Mouse (Mus musculus) thymus, adult 2 months (tissue): ENCODE results near the gene Kiz. TPM values are rescaled to one million over a fixed set of nuclear protein-coding genes. Genes with fewer than 3 reads are reported as not detected.

Experiments
- DNase-seq: peaks from one replicate; pipeline ENCODE4 v3.0.0; 2021
- H3K27ac ChIP-seq: fragments of 200-500 bp; 2 replicates; pipeline ENCODE4 v1.5.1; 2012; ENCODE audit warnings: low read length, control low read depth; ENCODE audit not compliant: control insufficient read depth, insufficient read depth
- H3K27me3 ChIP-seq: fragments of 200-500 bp; 2 replicates; pipeline ENCODE4 v1.6.1; 2012; ENCODE audit warnings: mild to moderate bottlenecking, low read length, moderate library complexity, mixed read lengths; ENCODE audit not compliant: control insufficient read depth, insufficient read depth
- H3K36me3 ChIP-seq: fragments of 200-500 bp; 2 replicates; pipeline ENCODE4 v1.6.1; 2012; ENCODE audit warnings: mild to moderate bottlenecking, low read length, moderate library complexity; ENCODE audit not compliant: control insufficient read depth, insufficient read depth
- H3K4me1 ChIP-seq: fragments of 200-500 bp; replicated peaks from 2 replicates; pipeline ENCODE4 v1.6.1; 2012; ENCODE audit warnings: low read length; ENCODE audit not compliant: control insufficient read depth, insufficient read depth
- H3K4me3 ChIP-seq: fragments of 200-500 bp; 2 replicates; pipeline ENCODE4 v1.5.1; 2012; ENCODE audit warnings: mild to moderate bottlenecking, low read length, control low read depth, moderate library complexity; ENCODE audit not compliant: control insufficient read depth, insufficient read depth
- CTCF ChIP-seq: fragments of 200-500 bp; IDR thresholded peaks from 2 replicates; pipeline ENCODE4 v1.5.1; 2012; ENCODE audit warnings: mild to moderate bottlenecking, control low read depth, low read length, moderate library complexity, borderline replicate concordance; ENCODE audit not compliant: control insufficient read depth, poor library complexity, insufficient read depth; ENCODE audit errors: extremely low read depth
- POLR2A ChIP-seq: fragments of 200-500 bp; IDR thresholded peaks from 2 replicates; pipeline ENCODE4 v1.6.1; 2012; ENCODE audit warnings: mild to moderate bottlenecking, low read length, control low read depth, moderate library complexity; ENCODE audit not compliant: control insufficient read depth, poor library complexity, insufficient read depth; ENCODE audit errors: extremely low read depth
- WGBS: fragments of 180-500 bp; shearing (Covaris S2); methylation state at CpG from one replicate; pipeline ENCODE4 v1.1.7; 2018; 5-methylcytosine and 5-hydroxymethylcytosine counted together
- polyA plus RNA-seq: library from polyadenylated mRNA; depleted of rRNA; stranded (reverse); fragments of >200 nt; gene quantifications from 2 replicates; pipeline ENCODE4 v1.2.3, GENCODE M21; 2012

Gene Kiz
- polyA plus RNA-seq, 1 experiment, result 3.7 TPM

DNA sequence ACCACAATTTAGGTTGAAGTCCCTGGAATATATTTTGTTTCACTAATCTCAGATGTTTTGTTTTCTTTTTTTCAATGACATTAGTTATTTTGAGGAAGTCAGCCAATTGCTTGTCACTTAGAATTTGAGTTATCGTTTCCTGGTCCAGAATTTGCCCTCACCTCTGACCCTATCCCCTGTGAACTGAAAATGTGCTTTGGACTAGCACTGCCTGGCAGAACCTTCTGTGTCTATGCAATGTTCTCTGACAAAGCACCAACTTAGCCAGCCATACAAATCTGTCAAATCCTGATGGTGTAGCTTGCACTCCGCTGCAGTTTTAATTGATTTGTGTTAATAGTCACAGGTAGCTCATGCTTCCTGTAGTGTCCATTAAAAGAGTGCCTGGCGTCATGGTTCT is 10.1 kb downstream of the Kiz start:
- Histone ChIP-seq H3K27me3 (no peaks in the 10 kb centered on the region), H3K4me1 (no peaks in the 10 kb centered on the region), H3K36me3 (peaks cover 6% of the 10 kb centered on the region; the same call in 1 of the 2 replicates), H3K4me3 (no peak overlapping the region), H3K27ac (no peak overlapping the region)
- TF ChIP-seq POLR2A, result no peak
- no peak for TF ChIP-seq CTCF
- DNase-seq, result no peak
- 98% methylated on average over 3 of the region's 3 CpGs for WGBS

DNA sequence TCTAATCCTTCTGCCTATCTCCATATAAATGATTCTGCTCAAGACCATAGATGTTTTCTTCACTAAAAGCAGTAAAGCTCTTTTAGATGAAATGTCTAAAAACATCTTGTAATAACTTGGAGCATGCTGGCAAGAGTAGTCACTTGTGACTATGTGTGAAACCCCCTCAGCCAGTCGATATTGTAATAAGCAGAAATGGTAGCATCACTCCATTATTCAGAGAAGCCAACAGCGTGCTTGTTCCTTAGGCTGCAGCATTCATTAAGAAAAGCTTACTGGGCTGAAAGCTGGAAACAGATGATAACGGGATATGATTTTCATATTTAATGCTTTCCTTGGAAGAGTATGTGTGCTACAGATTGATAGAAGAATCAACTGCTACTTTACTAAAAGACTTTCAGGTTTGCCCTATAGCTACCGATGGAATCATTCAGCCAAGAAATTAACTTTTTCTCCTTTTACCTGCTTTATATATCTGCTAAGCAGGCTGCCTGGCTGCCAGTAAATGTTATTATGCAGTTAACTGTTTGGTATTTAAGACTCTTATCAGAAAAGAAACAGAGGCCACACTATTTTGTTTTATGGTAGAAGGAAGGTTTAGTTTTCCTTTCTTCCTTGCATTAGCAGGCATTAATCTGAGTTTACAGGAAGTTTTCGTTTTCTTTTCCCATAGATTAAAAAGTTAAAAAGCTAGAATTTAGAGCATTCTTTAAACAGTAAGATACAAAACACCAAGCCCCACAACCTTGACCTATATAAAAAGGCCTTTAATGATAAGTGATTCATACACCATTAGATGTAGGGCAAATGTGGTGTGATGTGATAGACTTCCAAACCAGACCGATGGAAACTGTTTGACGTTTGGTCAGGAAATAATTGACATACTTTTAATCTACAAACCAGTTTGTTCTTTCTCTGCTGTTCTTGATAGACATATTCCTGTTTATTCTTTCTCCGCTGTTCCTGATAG is 15.9 kb downstream of the Kiz start:
- H3K4me1 ChIP-seq, result no peaks in the 10 kb centered on the region
- no peaks in the 10 kb centered on the region for H3K36me3 ChIP-seq
- no peaks in the 10 kb centered on the region for H3K27me3 ChIP-seq
- no peak overlapping the region for H3K4me3 ChIP-seq
- TF ChIP-seq POLR2A, result no peak
- H3K27ac ChIP-seq, result no peak overlapping the region
- WGBS, result 95% methylated on average over 8 of the region's 8 CpGs
- DNase-seq, result no peak

DNA sequence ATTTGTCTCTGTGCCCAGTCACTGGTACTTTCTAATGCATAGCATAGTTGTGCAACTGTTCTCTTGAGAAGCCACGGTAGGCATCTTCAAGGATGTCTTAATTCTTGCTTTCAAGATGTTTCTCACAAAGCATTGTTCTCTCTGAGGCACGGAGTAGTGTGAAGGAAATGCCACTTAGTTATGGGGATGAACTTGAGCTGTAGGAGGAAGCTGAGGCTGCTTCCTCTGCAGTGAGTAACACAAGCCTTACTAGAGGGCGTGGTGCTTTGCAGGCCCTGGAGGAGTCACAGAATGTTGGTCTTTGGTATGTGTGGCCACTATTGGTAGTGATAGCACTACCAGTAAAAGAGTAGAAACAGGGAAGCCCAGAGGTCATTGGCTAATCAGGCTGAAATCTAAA is 17.0 kb downstream of the Kiz start:
- no peaks in the 10 kb centered on the region for H3K27me3 ChIP-seq
- WGBS, result 54% methylated on average over 3 of the region's 3 CpGs
- no peak overlapping the region for H3K27ac ChIP-seq
- DNase-seq, result no peak
- H3K4me3 ChIP-seq, result no peak overlapping the region
- no peaks in the 10 kb centered on the region for H3K36me3 ChIP-seq
- TF ChIP-seq CTCF (no peak), POLR2A (no peak)
- no peaks in the 10 kb centered on the region for H3K4me1 ChIP-seq

GRCm38 (mm10) chr2:146873881-146874441 is 18.3 kb downstream of the Kiz start:
- DNase-seq, result no peak
- no peaks in the 10 kb centered on the region for H3K36me3 ChIP-seq
- no peak overlapping the region for H3K27ac ChIP-seq
- H3K4me3 ChIP-seq, result no peak overlapping the region
- TF ChIP-seq CTCF, result no peak
- TF ChIP-seq POLR2A, result no peak
- no peaks in the 10 kb centered on the region for H3K27me3 ChIP-seq
- no peaks in the 10 kb centered on the region for H3K4me1 ChIP-seq
- WGBS, result 96% methylated on average over 7 of the region's 7 CpGs

DNA sequence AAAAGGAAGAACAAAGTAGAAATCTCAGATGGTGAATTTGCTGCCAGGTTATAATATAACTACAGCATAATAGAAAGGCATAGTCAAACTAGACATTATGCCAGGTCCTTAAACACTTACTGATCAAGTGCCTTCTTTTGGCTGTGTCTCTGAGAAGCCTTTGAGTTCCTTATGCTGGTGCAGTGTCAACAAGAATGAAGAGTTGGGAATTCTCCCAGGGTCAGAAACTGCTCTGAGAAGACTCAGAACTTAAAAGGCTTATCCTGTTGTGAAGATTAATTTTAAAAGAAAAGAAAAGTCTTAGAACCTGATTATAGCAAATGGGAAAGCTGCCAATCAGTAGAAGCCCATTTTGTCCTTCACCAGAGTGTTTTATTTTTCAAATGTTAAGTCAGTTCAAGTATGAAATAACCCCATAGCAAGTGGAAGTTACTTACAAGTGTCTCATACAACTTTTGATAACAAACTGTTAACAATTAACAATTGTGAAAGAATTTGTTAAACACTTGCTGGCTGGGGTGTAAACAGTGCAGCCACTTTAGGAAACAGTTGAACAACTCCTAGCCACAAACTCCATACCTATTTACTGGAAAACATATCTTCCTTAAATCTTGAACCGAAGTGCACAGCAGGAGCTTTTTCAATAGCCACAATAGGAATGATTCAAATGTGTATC is 21.9 kb downstream of the Kiz start:
- Histone ChIP-seq H3K36me3 (no peaks in the 10 kb centered on the region), H3K4me1 (no peaks in the 10 kb centered on the region)
- 98% methylated on average over 1 of the region's 1 CpGs for WGBS

DNA sequence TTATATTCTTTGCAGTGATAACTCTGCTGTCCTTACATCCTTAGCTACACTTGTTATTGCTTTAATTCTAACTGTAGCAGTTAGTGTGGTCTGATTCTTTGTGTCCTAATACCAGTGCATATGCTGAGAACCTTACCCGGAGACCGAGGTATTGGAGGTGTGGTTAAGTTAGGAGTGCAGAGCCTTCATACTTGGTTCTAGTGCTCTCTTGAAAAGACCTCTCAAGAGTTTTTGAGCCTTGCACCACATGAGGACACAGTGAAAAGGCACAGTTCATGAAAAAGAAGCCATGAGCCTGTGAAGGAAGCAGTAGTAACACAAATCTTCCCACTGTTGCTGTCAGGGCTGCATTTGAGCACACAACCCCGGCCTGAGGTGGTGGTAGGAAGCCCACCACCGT is 26.0 kb downstream of the Kiz start:
- TF ChIP-seq POLR2A (no peak), CTCF (no peak)
- Histone ChIP-seq H3K27ac (no peak overlapping the region), H3K36me3 (no peaks in the 10 kb centered on the region), H3K27me3 (no peaks in the 10 kb centered on the region), H3K4me1 (no peaks in the 10 kb centered on the region), H3K4me3 (no peak overlapping the region)
- no peak for DNase-seq
- whole genome bisulfite sequencing, result 99% methylated on average over 4 of the region's 4 CpGs

More for the DNA sequence above, 21.9 kb downstream of the Kiz start:
- TF ChIP-seq POLR2A (no peak), CTCF (no peak)
- no peak overlapping the region for H3K27ac ChIP-seq
- no peaks in the 10 kb centered on the region for H3K27me3 ChIP-seq
- H3K4me3 ChIP-seq, result no peak overlapping the region
- no peak for DNase-seq
